Mouse (Mus musculus) heart, embryonic 12.5 days (tissue): ENCODE measurements around the gene Fgf15. TPM values are rescaled to one million over a fixed set of nuclear protein-coding genes. Genes with fewer than 3 reads are reported as not detected.
A peak's percentile ranks its signal among the peaks of the same experiment; 100 is the strongest.

Source experiments
- ATAC-seq: fragments of 200-750 bp; cut with Nextera tagmentation; 2 replicates; pipeline ENCODE4 v1.8.0; 2017; ENCODE audit warnings: moderate TSS enrichment, moderate library complexity; ENCODE audit not compliant: insufficient number of reproducible peaks, low FRiP score
- H3K27ac ChIP-seq: fragments of 300-500 bp; sonication (generic); 2 replicates; pipeline ENCODE4 v1.5.1; 2016; ENCODE audit warnings: mild to moderate bottlenecking, moderate library complexity; ENCODE audit not compliant: poor library complexity, severe bottlenecking
- H3K27me3 ChIP-seq: fragments of 300-500 bp; sonication (generic); replicated peaks from 2 replicates; pipeline ENCODE4 v1.6.1; 2016; ENCODE audit warnings: mild to moderate bottlenecking, moderate library complexity
- H3K36me3 ChIP-seq: fragments of 300-500 bp; sonication (generic); 2 replicates; pipeline ENCODE4 v1.6.1; 2016; ENCODE audit warnings: mild to moderate bottlenecking, moderate library complexity
- H3K4me1 ChIP-seq: fragments of 300-500 bp; sonication (generic); replicated peaks from 2 replicates; pipeline ENCODE4 v1.6.1; 2016; ENCODE audit warnings: mild to moderate bottlenecking
- H3K4me2 ChIP-seq: fragments of 300-500 bp; sonication (generic); 2 replicates; pipeline ENCODE4 v1.6.1; 2016; ENCODE audit warnings: mild to moderate bottlenecking, moderate library complexity
- H3K4me3 ChIP-seq: fragments of 300-500 bp; sonication (generic); 2 replicates; pipeline ENCODE4 v1.5.1; 2016; ENCODE audit warnings: mild to moderate bottlenecking
- H3K9ac ChIP-seq: fragments of 300-500 bp; sonication (generic); 2 replicates; pipeline ENCODE4 v1.6.1; 2016; ENCODE audit warnings: mild to moderate bottlenecking, moderate library complexity
- H3K9me3 ChIP-seq: fragments of 300-500 bp; sonication (generic); replicated peaks from 2 replicates; pipeline ENCODE4 v1.6.1; 2016; ENCODE audit warnings: mild to moderate bottlenecking, moderate library complexity
- WGBS: fragments of 180-500 bp; shearing (Covaris S2); methylation state at CpG from one replicate; pipeline ENCODE4 v1.1.7; 2016; 5-methylcytosine and 5-hydroxymethylcytosine counted together
- polyA plus RNA-seq: library from polyadenylated mRNA; unstranded; fragments of >200 nt; fragmentation: Nextera tagmentation; extraction: Ambion mirVana; gene quantifications from 2 replicates; pipeline ENCODE4 v1.2.1, GENCODE M21; 2016

Fgf15 gene
- polyA plus RNA-seq, 1 experiment from 2014 or later, result not detected

- Histone ChIP-seq H3K4me2 (no peak overlapping the region), H3K4me1 (peaks cover 18% of the 10 kb centered on the region), H3K27ac (no peak overlapping the region), H3K27me3 (peaks cover 92% of the 10 kb centered on the region), H3K9me3 (no peaks in the 10 kb centered on the region), H3K36me3 (no peaks in the 10 kb centered on the region), H3K9ac (no peak overlapping the region), H3K4me3 (no peak overlapping the region)
- 4% methylated on average over 11 of the region's 11 CpGs for WGBS
- no peak for ATAC-seq
Observed at GRCm38 (mm10) chr7:144863196-144863595, 33.1 kb upstream of the Fgf15 start.

GRCm38 (mm10) chr7:144864160-144864670, 32.1 kb upstream of the Fgf15 start:
- Histone ChIP-seq H3K36me3 (no peaks in the 10 kb centered on the region), H3K9me3 (no peaks in the 10 kb centered on the region), H3K4me3 (no peak overlapping the region), H3K4me2 (no peak overlapping the region), H3K27ac (no peak overlapping the region), H3K4me1 (peaks cover 18% of the 10 kb centered on the region), H3K9ac (no peak overlapping the region), H3K27me3 (peaks cover 84% of the 10 kb centered on the region)
- 43% methylated on average over 3 of the region's 3 CpGs for WGBS
- no peak for ATAC-seq

- no peak for ATAC-seq
- Histone ChIP-seq H3K4me1 (peaks cover 5% of the 10 kb centered on the region; the same call in 1 of the 2 replicates), H3K27me3 (peaks cover 67% of the 10 kb centered on the region), H3K9ac (no peak overlapping the region), H3K4me2 (no peak overlapping the region), H3K36me3 (no peaks in the 10 kb centered on the region), H3K27ac (no peak overlapping the region), H3K4me3 (no peak overlapping the region), H3K9me3 (no peaks in the 10 kb centered on the region)
- WGBS, result 55% methylated on average over 4 of the region's 4 CpGs
Observed at GRCm38 (mm10) chr7:144867161-144867560, 29.2 kb upstream of the Fgf15 start.

- peaks cover 63% of the 10 kb centered on the region for H3K27me3 ChIP-seq
- H3K4me2 ChIP-seq, result no peak overlapping the region
- ATAC-seq, result no peak
- H3K4me1 ChIP-seq, result 0 out of 2 replicates have a peak, but pooled peaks cover 1% of the 10 kb centered on the region
- H3K9me3 ChIP-seq, result no peaks in the 10 kb centered on the region
- WGBS, result 68% methylated on average over 8 of the region's 8 CpGs
- H3K4me3 ChIP-seq, result no peak overlapping the region
- H3K9ac ChIP-seq, result no peak overlapping the region
- no peaks in the 10 kb centered on the region for H3K36me3 ChIP-seq
- no peak overlapping the region for H3K27ac ChIP-seq
Observed at GRCm38 (mm10) chr7:144867602-144868001, 28.7 kb upstream of the Fgf15 start.

GRCm38 (mm10) chr7:144872420-144872819, 23.9 kb upstream of the Fgf15 start:
- 57% methylated on average over 4 of the region's 4 CpGs for WGBS
- Histone ChIP-seq H3K4me1 (0 out of 2 replicates have a peak, but pooled peaks cover 12% of the 10 kb centered on the region), H3K27ac (no peak overlapping the region), H3K9me3 (no peaks in the 10 kb centered on the region), H3K36me3 (no peaks in the 10 kb centered on the region), H3K4me2 (no peak overlapping the region), H3K4me3 (no peak overlapping the region), H3K9ac (no peak overlapping the region), H3K27me3 (peaks cover 48% of the 10 kb centered on the region)
- no peak for ATAC-seq

GRCm38 (mm10) chr7:144873160-144873559, 23.2 kb upstream of the Fgf15 start:
- H3K27me3 ChIP-seq, result peaks cover 45% of the 10 kb centered on the region
- no peak overlapping the region for H3K27ac ChIP-seq
- WGBS, result 65% methylated on average over 4 of the region's 4 CpGs
- H3K9ac ChIP-seq, result no peak overlapping the region
- H3K4me3 ChIP-seq, result no peak overlapping the region
- H3K4me1 ChIP-seq, result 0 out of 2 replicates have a peak, but pooled peaks cover 12% of the 10 kb centered on the region
- H3K9me3 ChIP-seq, result no peaks in the 10 kb centered on the region
- no peak for ATAC-seq
- no peaks in the 10 kb centered on the region for H3K36me3 ChIP-seq
- H3K4me2 ChIP-seq, result no peak overlapping the region

- no peak for ATAC-seq
- WGBS, result 71% methylated on average over 4 of the region's 4 CpGs
- H3K4me3 ChIP-seq, result no peak overlapping the region
- no peak overlapping the region for H3K27ac ChIP-seq
- no peaks in the 10 kb centered on the region for H3K36me3 ChIP-seq
- no peaks in the 10 kb centered on the region for H3K9me3 ChIP-seq
- no peak overlapping the region for H3K4me2 ChIP-seq
- no peak overlapping the region for H3K9ac ChIP-seq
- H3K4me1 ChIP-seq, result 0 out of 2 replicates have a peak, but pooled peaks cover 12% of the 10 kb centered on the region
- peaks cover 45% of the 10 kb centered on the region for H3K27me3 ChIP-seq
Observed at GRCm38 (mm10) chr7:144874226-144874625, 22.1 kb upstream of the Fgf15 start.

- H3K4me2 ChIP-seq, result no peak overlapping the region
- no peak overlapping the region for H3K27ac ChIP-seq
- no peaks in the 10 kb centered on the region for H3K36me3 ChIP-seq
- H3K9ac ChIP-seq, result no peak overlapping the region
- H3K4me3 ChIP-seq, result no peak overlapping the region
- 94% methylated on average over 1 of the region's 1 CpGs for WGBS
- H3K9me3 ChIP-seq, result no peaks in the 10 kb centered on the region
- peaks cover 35% of the 10 kb centered on the region for H3K27me3 ChIP-seq
- H3K4me1 ChIP-seq, result peaks cover 14% of the 10 kb centered on the region
- no peak for ATAC-seq
Observed at GRCm38 (mm10) chr7:144878401-144878800, 17.9 kb upstream of the Fgf15 start.

- Histone ChIP-seq H3K9ac (no peak overlapping the region), H3K36me3 (no peaks in the 10 kb centered on the region), H3K4me1 (peaks cover 18% of the 10 kb centered on the region), H3K27me3 (peaks cover 19% of the 10 kb centered on the region), H3K27ac (no peak overlapping the region), H3K9me3 (no peaks in the 10 kb centered on the region), H3K4me3 (no peak overlapping the region), H3K4me2 (no peak overlapping the region)
- no peak for ATAC-seq
- WGBS, result 38% methylated on average over 2 of the region's 2 CpGs
Observed at GRCm38 (mm10) chr7:144883106-144883505, 13.2 kb upstream of the Fgf15 start.

GRCm38 (mm10) chr7:144887672-144888071, 8.7 kb upstream of the Fgf15 start:
- H3K4me2 ChIP-seq, result no peak overlapping the region
- no peak for ATAC-seq
- no peak overlapping the region for H3K27ac ChIP-seq
- H3K27me3 ChIP-seq, result peaks cover 46% of the 10 kb centered on the region
- WGBS, result 65% methylated on average over 2 of the region's 2 CpGs
- H3K9me3 ChIP-seq, result peaks cover 3% of the 10 kb centered on the region; the same call in 1 of the 2 replicates
- H3K4me1 ChIP-seq, result peaks cover 26% of the 10 kb centered on the region
- H3K36me3 ChIP-seq, result no peaks in the 10 kb centered on the region
- H3K9ac ChIP-seq, result no peak overlapping the region
- H3K4me3 ChIP-seq, result no peak overlapping the region

GRCm38 (mm10) chr7:144888564-144889299, 7.6 kb upstream of the Fgf15 start:
- Histone ChIP-seq H3K4me2 (peak overlapping the region; percentile 26; the same call in 1 of the 2 replicates), H3K4me3 (no peak overlapping the region), H3K9me3 (peaks cover 3% of the 10 kb centered on the region; the same call in 1 of the 2 replicates), H3K27ac (no peak overlapping the region), H3K36me3 (no peaks in the 10 kb centered on the region), H3K9ac (no peak overlapping the region), H3K4me1 (peaks cover 18% of the 10 kb centered on the region), H3K27me3 (peaks cover 46% of the 10 kb centered on the region)
- no peak for ATAC-seq
- 7% methylated on average over 18 of the region's 18 CpGs for WGBS
